Mouse (Mus musculus) liver, embryonic 16.5 days (tissue): ENCODE results near the gene Dnmt1. TPM values are rescaled to one million over a fixed set of nuclear protein-coding genes. Genes with fewer than 3 reads are reported as not detected.
"Not testable (repeated sequence)": the region's sequence is repeated elsewhere in the genome, so short reads cannot be mapped to it uniquely, and the experiment has no call there.

ENCODE experiments used
- ATAC-seq: fragments of 200-750 bp; cut with Nextera tagmentation; 2 replicates; pipeline ENCODE4 v1.8.0; 2017; ENCODE audit warnings: low read depth, mild to moderate bottlenecking, moderate number of reproducible peaks, moderate library complexity
- H3K27ac ChIP-seq: fragments of 300-500 bp; sonication (generic); 2 replicates; pipeline ENCODE4 v1.5.1; 2014; ENCODE audit warnings: mild to moderate bottlenecking, low read length
- H3K27me3 ChIP-seq: fragments of 300-500 bp; sonication (generic); 2 replicates; pipeline ENCODE4 v1.6.1; 2014; ENCODE audit warnings: low read depth, low read length, mixed read lengths; ENCODE audit not compliant: control insufficient read depth, insufficient read depth
- H3K36me3 ChIP-seq: fragments of 300-500 bp; sonication (generic); 2 replicates; pipeline ENCODE4 v1.6.1; 2014; ENCODE audit warnings: mild to moderate bottlenecking; ENCODE audit not compliant: control insufficient read depth, insufficient read depth
- H3K4me1 ChIP-seq: fragments of 300-500 bp; sonication (generic); 2 replicates; pipeline ENCODE4 v1.6.1; 2014; ENCODE audit warnings: low read depth, low read length, mixed read lengths; ENCODE audit not compliant: control insufficient read depth
- H3K4me2 ChIP-seq: fragments of 300-500 bp; sonication (generic); 2 replicates; pipeline ENCODE4 v1.6.1; 2014; ENCODE audit warnings: low read depth, low read length, mixed read lengths
- H3K4me3 ChIP-seq: fragments of 300-500 bp; sonication (generic); 2 replicates; pipeline ENCODE4 v1.5.1; 2014; ENCODE audit warnings: low read depth, mild to moderate bottlenecking, low read length
- H3K9ac ChIP-seq: fragments of 300-500 bp; sonication (generic); 2 replicates; pipeline ENCODE4 v1.6.1; 2014; ENCODE audit warnings: low read depth, low read length
- H3K9me3 ChIP-seq: fragments of 300-500 bp; sonication (generic); replicated peaks from 2 replicates; pipeline ENCODE4 v1.6.1; 2016; ENCODE audit warnings: low read length; ENCODE audit not compliant: control insufficient read depth
- WGBS: fragments of 180-500 bp; shearing (Covaris S2); extraction: QIAGEN DNeasy Blood & Tissue Kit; methylation state at CpG from one replicate; pipeline ENCODE4 v1.1.7; 2014; ENCODE audit not compliant: insufficient replicate concordance; 5-methylcytosine and 5-hydroxymethylcytosine counted together
- polyA plus RNA-seq: library from polyadenylated mRNA; unstranded; fragments of >200 nt; fragmentation: Nextera tagmentation; extraction: Ambion mirVana; gene quantifications from 2 replicates; pipeline ENCODE4 v1.2.1, GENCODE M21; 2015

The Dnmt1 gene
- polyA plus RNA-seq: 53.4 and 55.7 TPM in 2 replicates

DNA sequence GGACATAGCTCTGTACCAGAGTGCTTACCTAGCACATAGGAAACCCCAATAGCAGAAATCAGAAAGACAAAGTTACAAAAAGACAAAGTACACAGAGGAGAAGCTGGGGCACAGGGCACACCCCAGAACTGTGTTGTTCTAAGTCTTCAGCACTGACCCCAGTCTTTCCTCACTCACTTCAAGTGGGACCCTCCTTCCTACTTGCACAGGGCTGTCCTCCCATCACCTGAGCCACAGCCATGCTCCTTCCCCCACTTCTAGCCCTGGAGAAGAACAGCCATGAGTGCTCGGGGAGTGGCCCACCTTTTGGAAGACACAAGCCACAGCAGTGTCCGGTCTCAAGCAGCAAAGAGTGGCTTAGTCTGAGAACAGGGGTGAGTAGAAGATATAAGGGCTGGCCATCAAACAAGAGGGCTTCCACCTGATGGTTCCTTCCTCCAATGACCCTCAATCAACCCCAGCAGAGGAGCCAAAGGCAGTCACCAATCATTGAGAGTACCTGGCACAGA, at the start of gene Dnmt1:
Dnmt1 (minus strand) TSS at position 459 of the 509 bp plus-strand sequence.
- 79% methylated on average over 2 of the region's 2 CpGs for WGBS
- Histone ChIP-seq H3K36me3 (no peaks in the 10 kb centered on the region), H3K27me3 (no peaks in the 10 kb centered on the region), H3K4me3 (no peak within 1 kb of the TSS), H3K4me2 (no peak within 1 kb of the TSS), H3K9ac (no peak within 1 kb of the TSS), H3K9me3 (no peaks in the 10 kb centered on the region), H3K27ac (no peak within 1 kb of the TSS), H3K4me1 (no peaks in the 10 kb centered on the region)
- ATAC-seq: no peak

- no peak overlapping the region for H3K27ac ChIP-seq
- no peak overlapping the region for H3K4me3 ChIP-seq
- 74% methylated on average over 7 of the region's 7 CpGs for WGBS
- ATAC-seq: no peak
- no peak overlapping the region for H3K9ac ChIP-seq
- peaks cover 14% of the 10 kb centered on the region for H3K36me3 ChIP-seq
- no peaks in the 10 kb centered on the region for H3K27me3 ChIP-seq
- H3K4me2 ChIP-seq: no peak overlapping the region
- H3K4me1 ChIP-seq: peaks cover 21% of the 10 kb centered on the region
- no peaks in the 10 kb centered on the region for H3K9me3 ChIP-seq
These were observed 48.3 kb upstream of the Dnmt1 start for GRCm38 (mm10) chr9:21008007-21008406.

- Histone ChIP-seq H3K4me1 (peaks cover 21% of the 10 kb centered on the region), H3K27ac (no peak overlapping the region), H3K4me2 (no peak overlapping the region), H3K4me3 (no peak overlapping the region), H3K27me3 (no peaks in the 10 kb centered on the region), H3K9ac (no peak overlapping the region), H3K9me3 (no peaks in the 10 kb centered on the region), H3K36me3 (peaks cover 14% of the 10 kb centered on the region)
- ATAC-seq: no peak
- 85% methylated on average over 10 of the region's 10 CpGs for WGBS
These were observed 47.7 kb upstream of the Dnmt1 start for GRCm38 (mm10) chr9:21007313-21007952.

GRCm38 (mm10) chr9:21002627-21003551, 43.2 kb upstream of the Dnmt1 start, which contains the start of gene Mrpl4:
Mrpl4 (plus strand) TSS chr9:21002738.
- no peaks in the 10 kb centered on the region for H3K27me3 ChIP-seq
- peak within 1 kb of the TSS; percentile 93 for H3K4me3 ChIP-seq
- peaks cover 16% of the 10 kb centered on the region for H3K4me1 ChIP-seq
- H3K36me3 ChIP-seq: peaks cover 10% of the 10 kb centered on the region
- ATAC-seq: peak; percentile 84
- peak within 1 kb of the TSS; percentile 83 for H3K9ac ChIP-seq
- under 1% methylated on average over 72 of the region's 72 CpGs for WGBS
- peak within 1 kb of the TSS; percentile 93 for H3K4me2 ChIP-seq
- no peaks in the 10 kb centered on the region for H3K9me3 ChIP-seq
- peak within 1 kb of the TSS; percentile 92 for H3K27ac ChIP-seq

DNA sequence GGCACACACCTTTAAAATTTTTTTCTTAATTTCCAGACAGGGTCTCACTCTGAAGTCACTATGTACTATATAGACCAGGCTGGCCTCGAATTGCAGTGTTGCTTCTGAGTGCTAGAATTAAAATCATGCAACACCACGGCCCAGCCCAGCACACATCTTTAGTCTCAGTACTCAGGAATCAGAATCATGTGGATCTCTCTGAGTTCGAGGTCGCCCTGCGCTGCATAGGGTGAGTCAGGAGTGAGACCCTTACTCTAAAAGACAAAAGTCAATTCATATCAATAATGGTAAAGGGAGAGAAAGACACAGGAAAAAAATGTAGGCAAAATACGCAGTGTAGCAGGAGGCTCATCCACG, 42.6 kb upstream of the Dnmt1 start:
- WGBS: 8% methylated on average over 7 of the region's 7 CpGs
- H3K4me3 ChIP-seq: peak overlapping the region; percentile 93
- H3K4me2 ChIP-seq: peak overlapping the region; percentile 93
- H3K36me3 ChIP-seq: peaks cover 6% of the 10 kb centered on the region
- peak overlapping the region; percentile 92 for H3K27ac ChIP-seq
- no peaks in the 10 kb centered on the region for H3K27me3 ChIP-seq
- ATAC-seq: no peak
- no peaks in the 10 kb centered on the region for H3K9me3 ChIP-seq
- H3K9ac ChIP-seq: peak overlapping the region; percentile 83
- peaks cover 19% of the 10 kb centered on the region for H3K4me1 ChIP-seq

- H3K36me3 ChIP-seq: peaks cover 3% of the 10 kb centered on the region; the same call in 1 of the 2 replicates
- H3K27ac ChIP-seq: no peak overlapping the region
- H3K4me2 ChIP-seq: no peak overlapping the region
- ATAC-seq: no peak
- H3K9ac ChIP-seq: no peak overlapping the region
- peaks cover 19% of the 10 kb centered on the region for H3K4me1 ChIP-seq
- WGBS: 63% methylated on average over 6 of the region's 6 CpGs
- H3K4me3 ChIP-seq: no peak overlapping the region
- no peaks in the 10 kb centered on the region for H3K9me3 ChIP-seq
- H3K27me3 ChIP-seq: no peaks in the 10 kb centered on the region
These were observed 42.0 kb upstream of the Dnmt1 start for GRCm38 (mm10) chr9:21001651-21002200.

- H3K4me1 ChIP-seq: peaks cover 19% of the 10 kb centered on the region
- H3K27ac ChIP-seq: no peak overlapping the region
- no peak overlapping the region for H3K4me2 ChIP-seq
- H3K9me3 ChIP-seq: no peaks in the 10 kb centered on the region
- H3K27me3 ChIP-seq: no peaks in the 10 kb centered on the region
- H3K4me3 ChIP-seq: no peak overlapping the region
- ATAC-seq: no peak
- no peaks in the 10 kb centered on the region for H3K36me3 ChIP-seq
- no peak overlapping the region for H3K9ac ChIP-seq
These were observed 41.1 kb upstream of the Dnmt1 start for GRCm38 (mm10) chr9:21000811-21001210.

- not testable (repeated sequence) for H3K9ac ChIP-seq
These were observed 38.6 kb upstream of the Dnmt1 start for GRCm38 (mm10) chr9:20998337-20998736.

More at GRCm38 (mm10) chr9:20998337-20998736, 38.6 kb upstream of the Dnmt1 start:
- not testable (repeated sequence) for H3K9me3 ChIP-seq, H3K4me2 ChIP-seq, H3K27me3 ChIP-seq, H3K36me3 ChIP-seq, ATAC-seq, H3K27ac ChIP-seq, H3K4me3 ChIP-seq
- peaks cover 11% of the 10 kb centered on the region for H3K4me1 ChIP-seq
- WGBS: 76% methylated on average over 1 of the region's 1 CpGs
